Mouse (Mus musculus) mouse embryonic stem cell (cell line): ENCODE results near the gene Gm49661.

Experiments used
- in situ Hi-C, 2 experiments: fragments of 300-500 bp; cut with MboI; formaldehyde crosslinking; loops; 1 replicate in 1 of 2; 3 replicates in 1 of 2; pipeline ENCODE4 v1.14.3; 2019 to 2020; ENCODE audit warnings: low sequenced_read_pairs in 2 of 2, low pct_unique_long_range_greater_than_20kb in 1 of 2, mixed read lengths in 1 of 2; ENCODE audit not compliant: unreplicated experiment in 1 of 2

The Gm49661 gene

DNA sequence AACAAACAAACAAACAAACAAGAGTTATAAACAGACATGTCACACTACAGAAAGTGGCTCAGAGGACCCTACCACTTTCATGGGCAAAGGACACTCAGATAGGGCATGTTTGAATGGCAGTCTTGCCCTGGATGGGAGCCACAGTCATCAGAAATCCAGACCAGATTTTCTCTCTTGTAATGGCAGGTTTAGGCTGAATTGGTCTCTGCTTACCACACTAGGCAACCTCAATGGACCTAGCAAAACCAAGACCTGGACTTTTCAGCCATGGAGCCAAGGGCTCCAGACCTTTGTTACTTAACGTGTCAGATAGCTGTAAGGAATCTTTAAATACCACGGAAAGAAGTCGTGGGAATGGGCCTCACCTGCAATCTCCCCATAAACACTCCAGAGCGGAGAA is 25.5 kb downstream of the Gm49661 start:
- in situ Hi-C loops: no loop called here

- in situ Hi-C loops: no loop called here
These were observed 31.4 kb downstream of the Gm49661 start for GRCm38 (mm10) chr8:84937620-84938485.

GRCm38 (mm10) chr8:84936962-84937546 is 32.2 kb downstream of the Gm49661 start, which contains the start of gene Mast1:
Gene Mast1 (minus strand): TSS chr8:84937359.
- in situ Hi-C loops: no loop called here

DNA sequence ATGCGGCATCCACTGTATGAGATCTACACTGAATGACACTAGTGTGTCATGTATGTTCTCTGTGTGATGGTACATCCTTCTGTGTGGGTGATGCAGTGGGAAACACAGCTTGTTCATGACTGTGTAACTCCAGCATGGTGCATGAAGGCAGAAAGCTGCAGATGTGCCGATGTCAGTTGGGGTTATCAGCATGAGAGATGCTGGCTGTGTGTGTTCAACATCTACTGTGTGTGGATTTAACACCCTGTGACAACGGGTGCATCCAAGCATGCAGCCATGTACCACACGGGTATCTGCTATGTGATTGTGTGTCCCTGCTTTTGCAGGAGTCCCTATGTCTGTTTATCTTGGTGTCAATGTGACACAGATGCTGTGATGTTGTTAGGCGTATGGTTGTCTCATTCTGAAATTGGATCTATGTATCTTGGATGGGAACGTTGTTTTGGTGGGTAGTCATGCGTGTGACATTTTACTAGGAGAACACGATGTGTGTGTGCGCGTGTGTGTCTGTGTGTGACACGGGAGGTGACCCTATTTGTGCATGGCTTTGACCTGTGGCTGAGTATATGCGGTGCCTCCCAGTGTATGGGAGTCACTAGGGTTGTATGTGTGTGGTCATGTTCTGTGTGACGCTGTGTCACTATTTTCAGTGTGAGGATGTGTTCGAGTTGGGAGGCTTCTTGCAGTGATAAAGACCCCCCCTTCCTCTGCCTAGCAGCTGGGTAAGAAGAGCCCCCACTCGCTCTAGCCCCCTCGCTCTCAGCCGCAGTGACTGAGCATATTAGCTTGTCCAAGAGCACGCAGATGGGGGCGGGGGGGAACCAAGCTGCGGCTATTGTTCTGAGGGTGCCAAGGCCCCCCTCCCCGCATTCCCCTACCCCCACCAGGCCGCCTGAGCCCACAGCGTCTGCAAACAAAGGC is 32.9 kb downstream of the Gm49661 start:
- in situ Hi-C loops: no loop called here

GRCm38 (mm10) chr8:84935489-84935888 is 33.7 kb downstream of the Gm49661 start:
- in situ Hi-C loops: no loop called here

- in situ Hi-C loops: no loop called here
These were observed 34.4 kb downstream of the Gm49661 start for GRCm38 (mm10) chr8:84934860-84935259.

DNA sequence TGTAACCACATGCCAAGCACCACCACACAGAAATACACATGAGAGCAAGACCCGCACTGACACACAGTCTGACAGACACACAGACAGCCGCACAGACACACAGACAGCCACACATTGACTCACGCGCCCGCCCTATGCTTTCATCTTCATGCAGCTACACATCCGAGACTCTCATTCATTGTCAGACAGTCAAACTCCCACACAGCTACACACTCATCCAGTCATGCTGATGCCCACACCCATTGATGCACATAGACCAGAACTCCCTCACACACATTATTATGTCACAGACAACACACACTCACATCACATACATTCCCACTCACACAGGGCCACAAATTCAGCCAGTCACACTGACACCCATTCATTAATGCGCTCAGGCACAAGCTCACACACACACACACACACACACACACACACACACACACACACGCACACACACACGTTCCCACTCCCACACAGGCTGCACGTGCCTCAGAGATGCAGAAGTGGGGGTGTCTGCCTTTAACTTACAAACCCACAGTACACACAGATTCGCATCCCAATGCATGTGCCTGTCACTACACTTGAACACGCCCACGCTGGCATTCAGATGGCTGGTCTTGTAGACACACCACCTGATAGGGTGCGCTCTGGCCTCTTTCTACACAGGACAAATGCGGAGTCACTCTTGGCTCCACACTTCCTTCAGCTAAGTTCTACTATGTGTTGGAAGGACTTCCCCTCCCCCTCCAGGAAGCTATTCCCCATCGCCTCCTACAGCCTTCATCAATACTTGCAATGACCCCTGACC is 35.3 kb downstream of the Gm49661 start:
- in situ Hi-C loops: no loop called here

DNA sequence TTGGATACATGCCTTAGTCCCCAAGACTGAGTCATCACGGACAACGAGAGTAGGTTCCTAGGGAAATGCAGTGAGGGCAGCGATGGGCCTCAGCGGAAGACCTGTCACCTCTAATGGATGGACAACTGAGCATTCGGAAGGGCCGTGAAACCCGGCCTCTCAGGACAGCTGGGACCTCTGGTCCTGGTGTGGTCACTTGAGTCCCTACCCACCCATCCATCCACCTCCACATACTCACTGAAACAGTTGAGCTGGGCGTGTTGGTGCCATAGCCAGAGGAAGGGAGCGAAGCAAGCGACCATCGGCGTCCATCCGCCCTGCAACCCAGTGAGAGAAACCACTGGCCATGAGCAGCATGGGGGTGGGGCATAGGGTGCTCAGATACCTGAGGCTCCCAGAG is 38.7 kb downstream of the Gm49661 start:
- in situ Hi-C loops: no loop called here

- in situ Hi-C loops: no loop called here
These were observed 40.6 kb downstream of the Gm49661 start for GRCm38 (mm10) chr8:84928456-84929306.

- in situ Hi-C loops: no loop called here
These were observed 41.7 kb downstream of the Gm49661 start for GRCm38 (mm10) chr8:84927513-84927912.

- in situ Hi-C loops: no loop called here
These were observed 43.7 kb downstream of the Gm49661 start for GRCm38 (mm10) chr8:84925557-84925956.

DNA sequence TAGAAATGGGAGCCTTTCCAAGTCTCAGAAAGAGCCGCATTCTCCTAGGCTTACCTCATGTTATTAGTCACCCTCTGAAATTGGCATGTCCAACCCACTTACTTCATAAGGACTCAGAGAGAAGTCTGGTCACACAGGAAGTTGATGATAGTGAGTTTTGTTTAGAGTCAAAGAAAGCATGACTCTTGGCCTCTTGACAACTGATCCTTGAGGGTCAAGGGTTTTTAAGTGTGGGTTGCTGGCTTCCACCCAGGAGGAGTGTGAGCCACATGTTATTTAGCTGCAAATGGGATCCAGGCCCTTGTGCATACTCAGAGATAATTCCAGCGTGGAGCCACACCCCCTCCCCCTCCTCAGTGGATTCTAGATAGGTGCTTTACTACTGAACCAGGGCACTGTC is 47.6 kb downstream of the Gm49661 start:
- in situ Hi-C loops: no loop called here

- in situ Hi-C loops: no loop called here
These were observed 50.6 kb downstream of the Gm49661 start for GRCm38 (mm10) chr8:84918646-84919045.

DNA sequence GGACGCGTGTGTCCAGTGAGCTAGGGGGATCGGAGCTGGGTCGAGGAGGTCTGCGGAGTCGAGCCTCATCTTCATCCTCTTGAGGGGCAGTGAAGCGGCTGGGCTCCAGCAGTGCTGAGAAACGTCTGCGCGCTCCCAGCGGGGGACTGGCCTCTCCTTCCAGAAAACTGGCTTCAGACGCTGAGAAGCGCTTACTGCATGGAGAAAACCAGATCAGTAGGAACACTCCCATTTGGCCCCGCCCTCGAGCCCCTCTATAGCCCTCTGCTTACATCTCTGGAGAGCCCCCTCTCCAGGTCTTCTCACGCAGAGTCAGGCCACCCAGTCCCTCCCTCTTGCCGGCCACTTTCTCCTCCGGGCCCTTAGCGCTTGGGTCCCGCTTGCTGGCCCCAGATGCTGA is 51.5 kb downstream of the Gm49661 start:
- in situ Hi-C loops: no loop called here
